Mouse (Mus musculus): Measurements from ENCODE around the gene Ctu1. TPM values are rescaled to one million over a fixed set of nuclear protein-coding genes. Genes with fewer than 3 reads are reported as not detected.
"Not testable (repeated sequence)": the region's sequence is repeated elsewhere in the genome, so short reads cannot be mapped to it uniquely, and the experiment has no call there.

Ctu1 gene
- total RNA-seq, 2 experiments from 2014 or later, result 5.6 to 9.5 TPM

DNA sequence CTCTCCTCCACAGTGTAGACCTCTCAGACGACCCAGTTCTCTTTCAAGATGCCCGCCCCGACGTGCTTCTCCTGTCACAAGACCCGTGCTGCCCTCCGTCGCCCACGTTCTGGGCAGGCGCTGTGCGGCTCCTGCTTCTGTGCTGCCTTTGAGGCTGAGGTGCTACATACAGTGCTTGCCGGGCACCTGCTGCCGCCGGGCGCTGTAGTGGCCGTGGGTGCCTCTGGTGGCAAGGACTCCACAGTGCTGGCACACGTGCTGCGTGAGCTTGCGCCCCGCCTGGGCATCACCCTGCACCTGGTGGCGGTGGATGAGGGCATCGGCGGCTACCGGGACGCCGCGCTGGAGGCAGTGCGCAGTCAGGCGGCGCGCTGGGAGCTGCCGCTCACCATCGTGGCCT is 3.3 kb downstream of the Ctu1 start:
- no peak for ATAC-seq (replicated peaks; ENCODE audit: poor library complexity, severe bottlenecking)

DNA sequence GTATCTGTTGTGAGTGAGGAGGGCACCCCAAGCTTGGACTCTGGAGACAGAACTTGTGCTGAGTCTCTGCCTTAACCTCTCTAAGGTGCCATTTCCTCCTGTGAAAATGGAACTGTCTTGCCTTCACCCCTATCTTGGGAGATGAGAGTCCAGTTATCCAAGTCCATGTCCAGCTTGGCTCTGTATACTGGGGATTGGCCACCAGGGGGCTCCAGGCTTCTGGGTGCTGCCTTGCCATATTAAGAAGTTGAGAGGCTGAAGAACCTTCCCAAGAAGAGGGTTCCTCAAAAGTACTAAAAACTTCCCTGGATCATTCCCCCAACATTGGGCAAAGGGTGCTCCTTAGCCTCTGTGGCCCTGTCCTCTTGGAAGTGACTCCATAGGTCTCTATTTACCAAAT is 6.7 kb downstream of the Ctu1 start:
- ATAC-seq (replicated peaks; ENCODE audit: poor library complexity, severe bottlenecking), result peak; percentile 52

DNA sequence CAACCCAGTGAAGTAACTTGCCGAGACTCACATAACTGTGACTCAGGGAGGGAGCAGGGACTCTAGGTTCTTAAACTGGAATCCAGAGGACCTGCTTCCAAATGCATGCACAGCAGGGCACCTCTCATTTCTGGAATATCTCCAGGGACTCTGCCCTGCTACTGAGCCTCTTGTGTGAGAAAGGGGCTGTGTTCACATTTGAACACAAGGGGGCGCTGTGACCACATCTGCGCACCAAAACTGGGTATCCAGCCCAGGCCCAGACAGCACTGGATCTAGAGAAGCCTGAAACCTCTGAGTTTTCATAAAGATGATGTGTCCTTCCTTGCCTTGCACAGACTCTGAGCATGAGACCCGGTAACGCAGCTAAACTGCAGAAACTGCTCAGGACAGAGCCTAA is 9.1 kb downstream of the Ctu1 start:
- peak; percentile 69 for ATAC-seq (replicated peaks; ENCODE audit: poor library complexity, severe bottlenecking)

DNA sequence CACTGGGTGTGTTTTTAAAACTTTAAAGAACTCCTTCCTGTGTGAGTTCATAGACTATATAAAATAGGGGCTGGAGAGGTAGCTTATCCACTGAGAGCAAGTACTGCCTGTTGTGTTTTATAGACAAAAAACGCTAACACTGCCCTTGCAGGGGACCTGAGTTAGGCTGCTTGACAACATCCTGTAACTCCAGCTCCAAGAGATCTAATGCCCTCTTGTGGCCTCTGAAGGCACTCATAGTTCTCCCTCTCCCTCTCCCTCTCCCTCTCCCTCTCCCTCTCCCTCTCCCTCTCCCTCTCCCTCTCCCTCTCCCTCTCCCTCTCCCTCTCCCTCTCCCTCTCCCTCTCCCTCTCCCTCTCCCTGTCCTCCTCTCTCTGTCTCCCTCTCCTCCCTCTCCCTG is 10.7 kb downstream of the Ctu1 start:
- not testable (repeated sequence) for ATAC-seq (replicated peaks; ENCODE audit: poor library complexity, severe bottlenecking)

DNA sequence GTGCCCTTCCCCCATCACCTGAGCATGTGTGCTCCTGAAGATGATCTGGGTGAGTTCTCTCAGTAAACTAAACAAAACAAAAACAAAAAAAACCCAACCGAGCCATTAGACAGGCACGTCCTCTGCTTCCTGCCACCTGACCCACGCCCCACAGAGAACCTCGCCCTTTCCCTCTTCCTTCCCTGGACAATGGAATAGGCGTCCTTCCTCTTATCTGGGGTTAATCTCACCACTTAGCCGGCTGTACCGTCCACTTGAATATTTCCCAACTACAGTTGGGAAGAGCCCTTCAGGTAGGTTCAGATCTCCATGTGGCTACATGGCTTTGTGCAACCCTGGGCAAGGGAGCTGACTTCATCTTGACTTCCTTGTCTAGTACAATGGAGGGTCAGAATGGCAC is 13.3 kb downstream of the Ctu1 start:
- ATAC-seq (replicated peaks; ENCODE audit: poor library complexity, severe bottlenecking), result 0 out of 2 replicates have a peak, but pooled peaks have one; percentile 20

DNA sequence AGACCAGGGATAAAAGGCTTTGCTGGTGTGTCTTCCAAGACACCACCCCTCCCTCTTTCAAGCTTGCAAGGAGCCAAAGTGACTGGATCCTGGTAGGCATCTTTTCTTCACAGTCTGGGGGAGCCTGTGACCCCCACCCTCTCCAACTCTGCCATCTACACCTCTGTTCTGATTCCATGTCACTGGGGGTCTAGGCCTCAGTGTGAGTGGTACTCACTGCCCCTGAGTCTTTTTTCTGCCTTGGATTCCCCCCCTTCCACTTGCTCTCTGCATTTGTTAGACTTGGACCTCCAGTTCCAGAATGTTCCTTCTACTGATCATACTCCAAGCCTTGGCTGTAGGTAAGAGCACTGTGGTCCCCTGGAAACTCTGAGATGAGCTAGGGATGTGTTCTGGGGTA is 18.3 kb downstream of the Ctu1 start, which contains the start of gene Klk14:
Gene Klk14 (plus strand): TSS at position 301 of the 400 bp plus-strand sequence.
- ATAC-seq (replicated peaks; ENCODE audit: poor library complexity, severe bottlenecking), result no peak

DNA sequence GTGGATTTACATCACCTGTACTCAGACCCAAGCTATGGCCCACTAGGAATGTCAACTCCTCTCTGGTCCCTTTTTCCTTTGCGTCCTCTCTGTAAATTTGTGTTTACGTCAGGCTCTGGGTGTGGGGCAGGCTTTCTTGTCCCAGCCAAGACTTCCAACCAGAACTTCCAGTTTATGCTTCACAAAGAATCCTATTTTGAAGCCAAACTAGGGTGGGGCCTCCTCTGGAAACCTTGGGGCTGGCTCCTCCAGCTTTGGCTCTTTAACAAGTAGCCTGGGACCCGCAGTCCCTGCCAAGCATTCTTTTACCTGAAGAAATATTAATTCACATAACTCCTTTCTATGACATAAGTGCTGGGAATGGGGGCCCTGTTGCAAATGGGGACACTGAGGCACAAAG is 38.2 kb downstream of the Ctu1 start:
- ATAC-seq (replicated peaks; ENCODE audit: poor library complexity, severe bottlenecking), result no peak

DNA sequence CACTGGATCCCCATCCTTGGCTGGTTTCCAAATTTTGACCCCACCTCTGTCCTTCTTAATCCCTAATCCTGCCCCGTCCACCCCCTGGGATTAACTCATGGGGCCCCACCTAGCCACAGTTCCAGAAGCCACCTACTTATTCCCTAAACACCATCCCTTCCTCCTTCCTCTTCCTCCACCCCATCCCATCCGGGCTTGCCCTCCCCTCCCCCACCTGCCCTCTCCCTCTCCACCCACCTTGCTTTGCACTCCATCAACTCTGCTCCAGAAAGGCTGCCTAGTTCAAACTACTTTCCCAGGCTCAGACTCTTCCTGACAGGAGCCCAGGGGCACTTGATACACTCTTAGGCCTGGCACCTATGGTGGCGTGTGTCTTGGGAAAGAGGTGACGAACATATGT is 40.5 kb downstream of the Ctu1 start, which contains the start of gene Klk13:
Gene Klk13 (plus strand): TSS at position 301 of the 400 bp plus-strand sequence.
- ATAC-seq (replicated peaks; ENCODE audit: poor library complexity, severe bottlenecking), result no peak

DNA sequence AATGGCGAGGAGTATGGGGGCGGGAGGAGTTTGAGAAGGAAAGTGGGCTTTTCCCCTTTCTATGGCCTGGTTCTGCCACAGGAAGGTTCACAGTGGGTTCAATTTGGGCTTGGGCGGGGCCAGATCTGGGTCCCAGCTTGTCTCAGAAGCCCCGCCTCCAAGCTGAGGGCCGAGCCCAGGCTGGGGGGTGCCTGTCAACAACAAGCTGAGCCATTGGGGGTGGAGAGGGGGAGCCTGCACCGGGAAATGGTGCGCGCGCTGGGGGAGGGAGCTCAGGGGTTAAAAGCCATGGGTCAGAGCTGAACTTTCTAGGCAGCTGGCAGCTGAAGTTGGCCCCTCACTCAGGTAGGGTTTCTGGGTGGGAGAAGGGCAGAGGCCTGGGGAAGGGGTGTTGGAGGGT is 41.1 kb downstream of the Ctu1 start:
- ATAC-seq (replicated peaks; ENCODE audit: poor library complexity, severe bottlenecking), result no peak

DNA sequence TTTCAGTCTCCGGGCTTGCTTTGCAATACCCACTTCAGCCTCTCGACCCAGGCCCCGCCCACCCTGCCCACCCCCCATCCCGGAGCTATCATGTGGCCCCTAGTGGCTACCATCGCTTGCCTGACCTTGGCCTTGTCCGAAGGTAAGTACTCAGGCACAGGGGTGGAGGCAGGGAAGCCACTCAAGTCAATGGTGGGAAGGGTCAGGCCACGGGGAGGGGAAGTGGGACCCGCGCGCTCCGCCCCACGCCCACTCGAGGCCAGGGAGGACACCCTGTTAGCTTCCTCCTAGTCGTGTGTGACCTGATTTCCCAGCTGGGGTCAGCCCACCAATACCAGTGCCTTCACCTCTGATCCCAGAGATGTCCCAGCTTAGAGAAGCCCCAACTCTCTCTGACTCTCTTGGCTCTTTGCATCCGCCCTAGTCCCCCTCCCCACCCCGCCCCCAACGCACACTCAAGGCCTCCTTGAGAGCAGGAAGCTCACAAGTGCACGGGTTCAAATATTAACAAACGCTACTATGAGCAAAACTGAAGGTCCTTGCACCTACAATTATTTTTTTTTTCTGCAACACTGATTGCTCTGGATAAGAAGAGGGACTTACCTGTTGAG is 42.0 kb downstream of the Ctu1 start:
- no peak for ATAC-seq (replicated peaks; ENCODE audit: poor library complexity, severe bottlenecking)

Other genes with a start within 250 kb of the Ctu1 start
- gene Lim2, start 244.3 kb upstream of the Ctu1 start, total RNA-seq (2014; fragmentation: Nextera tagmentation), result not detected in 2 replicates
- gene Lim2, start 244.3 kb upstream of the Ctu1 start, total RNA-seq (2017), result 0.05 TPM in 1 of 2 replicates, not detected in the other
- gene Nkg7, start 234.9 kb upstream of the Ctu1 start, total RNA-seq (2014; fragmentation: Nextera tagmentation), result 772 and 862 TPM in 2 replicates
- gene Nkg7, start 234.9 kb upstream of the Ctu1 start, total RNA-seq (2017), result 227 and 400 TPM in 2 replicates
- gene Cldnd2, start 231.2 kb upstream of the Ctu1 start, total RNA-seq (2014; fragmentation: Nextera tagmentation), result 2.4 TPM in 1 of 2 replicates, not detected in the other
- gene Cldnd2, start 231.2 kb upstream of the Ctu1 start, total RNA-seq (2017), result 0.52 TPM in 1 of 2 replicates, not detected in the other
- gene Etfb, start 227.9 kb upstream of the Ctu1 start, total RNA-seq (2014; fragmentation: Nextera tagmentation), result 485 and 520 TPM in 2 replicates
- 676 and 828 TPM in 2 replicates for gene Etfb, start 227.9 kb upstream of the Ctu1 start, total RNA-seq (2017)
- 0.43 TPM in 1 of 2 replicates, not detected in the other for gene Gm45233, start 227.9 kb upstream of the Ctu1 start, total RNA-seq (2014; fragmentation: Nextera tagmentation)
- gene Gm45233, start 227.9 kb upstream of the Ctu1 start, total RNA-seq (2017), result 5.7 TPM in 1 of 2 replicates, not detected in the other
- gene Vsig10l, start 208.9 kb upstream of the Ctu1 start, total RNA-seq (2014; fragmentation: Nextera tagmentation), result 5.9 and 10.4 TPM in 2 replicates
- 4.3 and 4.4 TPM in 2 replicates for gene Vsig10l, start 208.9 kb upstream of the Ctu1 start, total RNA-seq (2017)
- not detected in 2 replicates for gene Iglon5, start 181.9 kb upstream of the Ctu1 start, total RNA-seq (2014; fragmentation: Nextera tagmentation)
- gene Iglon5, start 181.9 kb upstream of the Ctu1 start, total RNA-seq (2017), result not detected in 2 replicates
- not detected in 2 replicates for gene 4931406B18Rik, start 166.1 kb upstream of the Ctu1 start, total RNA-seq (2014; fragmentation: Nextera tagmentation)
- not detected in 2 replicates for gene 4931406B18Rik, start 166.1 kb upstream of the Ctu1 start, total RNA-seq (2017)
- 4.0 and 5.7 TPM in 2 replicates for gene Cd33, start 127.6 kb upstream of the Ctu1 start, total RNA-seq (2014; fragmentation: Nextera tagmentation)
- 2.9 and 4.1 TPM in 2 replicates for gene Cd33, start 127.6 kb upstream of the Ctu1 start, total RNA-seq (2017)
- 1.7 and 1.9 TPM in 2 replicates for gene Zfp658, start 109.8 kb upstream of the Ctu1 start, total RNA-seq (2014; fragmentation: Nextera tagmentation)
- gene Zfp658, start 109.8 kb upstream of the Ctu1 start, total RNA-seq (2017), result 0.98 and 1.5 TPM in 2 replicates
- 9.9 and 19.2 TPM in 2 replicates for gene Zfp719, start 92.4 kb upstream of the Ctu1 start, total RNA-seq (2014; fragmentation: Nextera tagmentation)
- gene Zfp719, start 92.4 kb upstream of the Ctu1 start, total RNA-seq (2017), result 7.8 and 10.8 TPM in 2 replicates
- 1.4 TPM in 1 of 2 replicates, not detected in the other for gene Zfp819, start 64.8 kb upstream of the Ctu1 start, total RNA-seq (2014; fragmentation: Nextera tagmentation)
- gene Zfp819, start 64.8 kb upstream of the Ctu1 start, total RNA-seq (2017), result 0.17 and 0.98 TPM in 2 replicates
- 0.28 TPM in 1 of 2 replicates, not detected in the other for gene Ceacam18, start 37.3 kb upstream of the Ctu1 start, total RNA-seq (2014; fragmentation: Nextera tagmentation)
- gene Ceacam18, start 37.3 kb upstream of the Ctu1 start, total RNA-seq (2017), result not detected in 2 replicates
- 13.1 and 15.1 TPM in 2 replicates for gene Siglece, start 11.9 kb upstream of the Ctu1 start, total RNA-seq (2014; fragmentation: Nextera tagmentation)
- gene Siglece, start 11.9 kb upstream of the Ctu1 start, total RNA-seq (2017), result 5.2 and 9.0 TPM in 2 replicates
- gene Klk14, start 18.4 kb downstream of the Ctu1 start, total RNA-seq (2014; fragmentation: Nextera tagmentation), result not detected in 2 replicates
- not detected in 2 replicates for gene Klk14, start 18.4 kb downstream of the Ctu1 start, total RNA-seq (2017)
- not detected in 2 replicates for gene Klk13, start 40.6 kb downstream of the Ctu1 start, total RNA-seq (2014; fragmentation: Nextera tagmentation)
- gene Klk13, start 40.6 kb downstream of the Ctu1 start, total RNA-seq (2017), result not detected in 2 replicates
- not detected in 2 replicates for gene Klk12, start 96.9 kb downstream of the Ctu1 start, total RNA-seq (2014; fragmentation: Nextera tagmentation)
- gene Klk12, start 96.9 kb downstream of the Ctu1 start, total RNA-seq (2017), result not detected in 2 replicates
- not detected in 2 replicates for gene Klk11, start 102.6 kb downstream of the Ctu1 start, total RNA-seq (2014; fragmentation: Nextera tagmentation)
- not detected in 2 replicates for gene Klk11, start 102.6 kb downstream of the Ctu1 start, total RNA-seq (2017)
- gene Klk10, start 109.0 kb downstream of the Ctu1 start, total RNA-seq (2014; fragmentation: Nextera tagmentation), result not detected in 2 replicates
- not detected in 2 replicates for gene Klk10, start 109.0 kb downstream of the Ctu1 start, total RNA-seq (2017)
- gene Klk9, start 119.9 kb downstream of the Ctu1 start, total RNA-seq (2014; fragmentation: Nextera tagmentation), result not detected in 2 replicates
- not detected in 2 replicates for gene Klk9, start 119.9 kb downstream of the Ctu1 start, total RNA-seq (2017)
- gene Klk8, start 125.6 kb downstream of the Ctu1 start, total RNA-seq (2014; fragmentation: Nextera tagmentation), result 19.5 and 25.4 TPM in 2 replicates
- 10.8 and 11.1 TPM in 2 replicates for gene Klk8, start 125.6 kb downstream of the Ctu1 start, total RNA-seq (2017)
- gene Klk7, start 139.3 kb downstream of the Ctu1 start, total RNA-seq (2014; fragmentation: Nextera tagmentation), result not detected in 2 replicates
- gene Klk7, start 139.3 kb downstream of the Ctu1 start, total RNA-seq (2017), result not detected in 2 replicates
- gene Klk6, start 152.5 kb downstream of the Ctu1 start, total RNA-seq (2014; fragmentation: Nextera tagmentation), result not detected in 2 replicates
- not detected in 2 replicates for gene Klk6, start 152.5 kb downstream of the Ctu1 start, total RNA-seq (2017)
- not detected in 2 replicates for gene Klk5, start 170.0 kb downstream of the Ctu1 start, total RNA-seq (2014; fragmentation: Nextera tagmentation)
- gene Klk5, start 170.0 kb downstream of the Ctu1 start, total RNA-seq (2017), result not detected in 2 replicates
- gene Klk4, start 209.1 kb downstream of the Ctu1 start, total RNA-seq (2014; fragmentation: Nextera tagmentation), result not detected in 2 replicates
- not detected in 2 replicates for gene Klk4, start 209.1 kb downstream of the Ctu1 start, total RNA-seq (2017)